Mouse (Mus musculus): ENCODE measurements around the gene Slc38a1.

GRCm38 (mm10) chr15:96588996-96589657 lies 53.6 kb downstream of the Slc38a1 start:
- TF ChIP-seq POLR2A (IDR thresholded peaks at IDR 0.05; ENCODE audit: control insufficient read depth in 1 of 2, insufficient read depth in 1 of 2, low read depth in 1 of 2, low read length in 2 of 2, poor library complexity in 1 of 2) (no peak), MAZ (IDR thresholded peaks at IDR 0.05; ENCODE audit: low read depth, low read length) (no peak), CTCF (IDR thresholded peaks at IDR 0.05 in 2 of 3, conservative IDR thresholded peaks at IDR 0.05 in 1 of 3; ENCODE audit: control insufficient read depth in 1 of 3, insufficient read depth in 1 of 3, low read depth in 2 of 3, low read length in 3 of 3, poor library complexity in 1 of 3, severe bottlenecking in 1 of 3) (no peak), TAL1 (IDR thresholded peaks at IDR 0.05; ENCODE audit: low read length) (no peak)

Data from MEL (cell line).